Mouse (Mus musculus): ENCODE data around the gene Nos1. TPM values are rescaled to one million over a fixed set of nuclear protein-coding genes. Genes with fewer than 3 reads are reported as not detected.
A peak's percentile ranks its signal among the peaks of the same experiment; 100 is the strongest.

Nos1 gene
- polyA plus RNA-seq, 1 experiment from 2014 or later: 0.25 TPM

- no peaks in the 10 kb centered on the region for H3K27me3 ChIP-seq (ENCODE audit: control insufficient read depth, insufficient read depth, low read length)
- no peak overlapping the region for H3K4me3 ChIP-seq (ENCODE audit: low read depth, low read length)
- no peak overlapping the region for H3K27ac ChIP-seq (replicated peaks; ENCODE audit: low read depth, low read length)
- DNase-seq (ENCODE audit: low spot score) (no peak), ATAC-seq (replicated peaks; ENCODE audit: insufficient number of reproducible peaks, low FRiP score, low TSS enrichment, low read depth) (no peak)
- H3K4me1 ChIP-seq (ENCODE audit: control insufficient read depth, insufficient read depth, low read length): no peaks in the 10 kb centered on the region
- 90% methylated on average over 2 of the region's 2 CpGs for WGBS
- no peaks in the 10 kb centered on the region for H3K36me3 ChIP-seq (replicated peaks; ENCODE audit: control insufficient read depth, insufficient read depth, low read depth, low read length)
- no peak overlapping the region for H3K4me2 ChIP-seq (ENCODE audit: low read depth, low read length)
- no peaks in the 10 kb centered on the region for H3K9me3 ChIP-seq (replicated peaks; ENCODE audit: control insufficient read depth, low read length)
- H3K9ac ChIP-seq (replicated peaks; ENCODE audit: low read length): no peak overlapping the region
Observed at GRCm38 (mm10) chr5:117928553-117928952, 147.7 kb downstream of the Nos1 start.

- H3K4me2 ChIP-seq (ENCODE audit: low read depth, low read length): no peak overlapping the region
- H3K4me3 ChIP-seq (ENCODE audit: low read depth, low read length): no peak overlapping the region
- H3K27ac ChIP-seq (replicated peaks; ENCODE audit: low read depth, low read length): no peak overlapping the region
- no peak overlapping the region for H3K9ac ChIP-seq (replicated peaks; ENCODE audit: low read length)
- no peaks in the 10 kb centered on the region for H3K9me3 ChIP-seq (replicated peaks; ENCODE audit: control insufficient read depth, low read length)
- DNase-seq (ENCODE audit: low spot score) (no peak), ATAC-seq (replicated peaks; ENCODE audit: insufficient number of reproducible peaks, low FRiP score, low TSS enrichment, low read depth) (no peak)
- 69% methylated on average over 2 of the region's 2 CpGs for WGBS
- no peaks in the 10 kb centered on the region for H3K4me1 ChIP-seq (ENCODE audit: control insufficient read depth, insufficient read depth, low read length)
- H3K36me3 ChIP-seq (replicated peaks; ENCODE audit: control insufficient read depth, insufficient read depth, low read depth, low read length): no peaks in the 10 kb centered on the region
- H3K27me3 ChIP-seq (ENCODE audit: control insufficient read depth, insufficient read depth, low read length): no peaks in the 10 kb centered on the region
Observed at GRCm38 (mm10) chr5:117932222-117932621, 151.4 kb downstream of the Nos1 start.

GRCm38 (mm10) chr5:117932862-117933261, 152.0 kb downstream of the Nos1 start:
- no peak overlapping the region for H3K4me2 ChIP-seq (ENCODE audit: low read depth, low read length)
- no peaks in the 10 kb centered on the region for H3K4me1 ChIP-seq (ENCODE audit: control insufficient read depth, insufficient read depth, low read length)
- H3K36me3 ChIP-seq (replicated peaks; ENCODE audit: control insufficient read depth, insufficient read depth, low read depth, low read length): no peaks in the 10 kb centered on the region
- no peak overlapping the region for H3K27ac ChIP-seq (replicated peaks; ENCODE audit: low read depth, low read length)
- H3K4me3 ChIP-seq (ENCODE audit: low read depth, low read length): no peak overlapping the region
- peak; percentile 44; the same call in 1 of the 2 replicates for ATAC-seq (replicated peaks; ENCODE audit: insufficient number of reproducible peaks, low FRiP score, low TSS enrichment, low read depth)
- DNase-seq (ENCODE audit: low spot score): peak; percentile 90
- no peak overlapping the region for H3K9ac ChIP-seq (replicated peaks; ENCODE audit: low read length)
- no peaks in the 10 kb centered on the region for H3K9me3 ChIP-seq (replicated peaks; ENCODE audit: control insufficient read depth, low read length)
- WGBS: 8% methylated on average over 6 of the region's 9 CpGs
- H3K27me3 ChIP-seq (ENCODE audit: control insufficient read depth, insufficient read depth, low read length): no peaks in the 10 kb centered on the region

- DNase-seq (ENCODE audit: low spot score) (no peak), ATAC-seq (replicated peaks; ENCODE audit: insufficient number of reproducible peaks, low FRiP score, low TSS enrichment, low read depth) (no peak)
- no peak overlapping the region for H3K9ac ChIP-seq (replicated peaks; ENCODE audit: low read length)
- H3K9me3 ChIP-seq (replicated peaks; ENCODE audit: control insufficient read depth, low read length): no peaks in the 10 kb centered on the region
- no peak overlapping the region for H3K4me3 ChIP-seq (ENCODE audit: low read depth, low read length)
- H3K27ac ChIP-seq (replicated peaks; ENCODE audit: low read depth, low read length): no peak overlapping the region
- H3K36me3 ChIP-seq (replicated peaks; ENCODE audit: control insufficient read depth, insufficient read depth, low read depth, low read length): no peaks in the 10 kb centered on the region
- H3K27me3 ChIP-seq (ENCODE audit: control insufficient read depth, insufficient read depth, low read length): no peaks in the 10 kb centered on the region
- WGBS: 69% methylated on average over 16 of the region's 16 CpGs
- H3K4me1 ChIP-seq (ENCODE audit: control insufficient read depth, insufficient read depth, low read length): no peaks in the 10 kb centered on the region
- H3K4me2 ChIP-seq (ENCODE audit: low read depth, low read length): no peak overlapping the region
Observed at GRCm38 (mm10) chr5:117936346-117936745, 155.5 kb downstream of the Nos1 start.

GRCm38 (mm10) chr5:117937186-117937585, 156.4 kb downstream of the Nos1 start:
- Histone ChIP-seq H3K9me3 (replicated peaks; ENCODE audit: control insufficient read depth, low read length) (no peaks in the 10 kb centered on the region), H3K27me3 (ENCODE audit: control insufficient read depth, insufficient read depth, low read length) (no peaks in the 10 kb centered on the region), H3K4me3 (ENCODE audit: low read depth, low read length) (no peak overlapping the region), H3K27ac (replicated peaks; ENCODE audit: low read depth, low read length) (no peak overlapping the region), H3K4me1 (ENCODE audit: control insufficient read depth, insufficient read depth, low read length) (no peaks in the 10 kb centered on the region), H3K36me3 (replicated peaks; ENCODE audit: control insufficient read depth, insufficient read depth, low read depth, low read length) (no peaks in the 10 kb centered on the region), H3K9ac (replicated peaks; ENCODE audit: low read length) (no peak overlapping the region), H3K4me2 (ENCODE audit: low read depth, low read length) (no peak overlapping the region)
- ATAC-seq (replicated peaks; ENCODE audit: insufficient number of reproducible peaks, low FRiP score, low TSS enrichment, low read depth) (no peak), DNase-seq (ENCODE audit: low spot score) (no peak)
- 85% methylated on average over 3 of the region's 3 CpGs for WGBS

GRCm38 (mm10) chr5:117938182-117938581, 157.3 kb downstream of the Nos1 start:
- 11% methylated on average over 14 of the region's 14 CpGs for WGBS
- H3K4me2 ChIP-seq (ENCODE audit: low read depth, low read length): peak overlapping the region; percentile 36
- no peak overlapping the region for H3K4me3 ChIP-seq (ENCODE audit: low read depth, low read length)
- H3K9ac ChIP-seq (replicated peaks; ENCODE audit: low read length): no peak overlapping the region
- H3K36me3 ChIP-seq (replicated peaks; ENCODE audit: control insufficient read depth, insufficient read depth, low read depth, low read length): no peaks in the 10 kb centered on the region
- H3K9me3 ChIP-seq (replicated peaks; ENCODE audit: control insufficient read depth, low read length): no peaks in the 10 kb centered on the region
- ATAC-seq (replicated peaks; ENCODE audit: insufficient number of reproducible peaks, low FRiP score, low TSS enrichment, low read depth) (no peak), DNase-seq (ENCODE audit: low spot score) (peak; percentile 80)
- no peaks in the 10 kb centered on the region for H3K27me3 ChIP-seq (ENCODE audit: control insufficient read depth, insufficient read depth, low read length)
- no peaks in the 10 kb centered on the region for H3K4me1 ChIP-seq (ENCODE audit: control insufficient read depth, insufficient read depth, low read length)
- H3K27ac ChIP-seq (replicated peaks; ENCODE audit: low read depth, low read length): no peak overlapping the region

GRCm38 (mm10) chr5:117939402-117939801, 158.6 kb downstream of the Nos1 start:
- H3K4me2 ChIP-seq (ENCODE audit: low read depth, low read length): no peak overlapping the region
- H3K4me1 ChIP-seq (ENCODE audit: control insufficient read depth, insufficient read depth, low read length): no peaks in the 10 kb centered on the region
- no peak overlapping the region for H3K4me3 ChIP-seq (ENCODE audit: low read depth, low read length)
- DNase-seq (ENCODE audit: low spot score): no peak
- 91% methylated on average over 8 of the region's 8 CpGs for WGBS
- no peaks in the 10 kb centered on the region for H3K27me3 ChIP-seq (ENCODE audit: control insufficient read depth, insufficient read depth, low read length)
- no peaks in the 10 kb centered on the region for H3K36me3 ChIP-seq (replicated peaks; ENCODE audit: control insufficient read depth, insufficient read depth, low read depth, low read length)
- no peak overlapping the region for H3K27ac ChIP-seq (replicated peaks; ENCODE audit: low read depth, low read length)
- ATAC-seq (replicated peaks; ENCODE audit: insufficient number of reproducible peaks, low FRiP score, low TSS enrichment, low read depth): no peak
- no peak overlapping the region for H3K9ac ChIP-seq (replicated peaks; ENCODE audit: low read length)
- H3K9me3 ChIP-seq (replicated peaks; ENCODE audit: control insufficient read depth, low read length): no peaks in the 10 kb centered on the region

GRCm38 (mm10) chr5:117941552-117941951, 160.7 kb downstream of the Nos1 start:
- H3K4me1 ChIP-seq (ENCODE audit: control insufficient read depth, insufficient read depth, low read length): no peaks in the 10 kb centered on the region
- WGBS: 75% methylated on average over 3 of the region's 3 CpGs

More at GRCm38 (mm10) chr5:117941552-117941951, 160.7 kb downstream of the Nos1 start:
- Histone ChIP-seq H3K9me3 (replicated peaks; ENCODE audit: control insufficient read depth, low read length) (no peaks in the 10 kb centered on the region), H3K36me3 (replicated peaks; ENCODE audit: control insufficient read depth, insufficient read depth, low read depth, low read length) (no peaks in the 10 kb centered on the region), H3K4me2 (ENCODE audit: low read depth, low read length) (no peak overlapping the region), H3K9ac (replicated peaks; ENCODE audit: low read length) (no peak overlapping the region), H3K27me3 (ENCODE audit: control insufficient read depth, insufficient read depth, low read length) (no peaks in the 10 kb centered on the region), H3K4me3 (ENCODE audit: low read depth, low read length) (no peak overlapping the region), H3K27ac (replicated peaks; ENCODE audit: low read depth, low read length) (no peak overlapping the region)
- ATAC-seq (replicated peaks; ENCODE audit: insufficient number of reproducible peaks, low FRiP score, low TSS enrichment, low read depth) (no peak), DNase-seq (ENCODE audit: low spot score) (no peak)
